Mouse (Mus musculus): ENCODE measurements at regions not wholly inside any gene's neighbourhood (a gene's known extent, or its start where the extent isn't known, plus 50 kb on each side); places are given as distances from the start of the nearest gene placed in this dataset.
A peak's percentile ranks its signal among the peaks of the same experiment; 100 is the strongest.

DNA sequence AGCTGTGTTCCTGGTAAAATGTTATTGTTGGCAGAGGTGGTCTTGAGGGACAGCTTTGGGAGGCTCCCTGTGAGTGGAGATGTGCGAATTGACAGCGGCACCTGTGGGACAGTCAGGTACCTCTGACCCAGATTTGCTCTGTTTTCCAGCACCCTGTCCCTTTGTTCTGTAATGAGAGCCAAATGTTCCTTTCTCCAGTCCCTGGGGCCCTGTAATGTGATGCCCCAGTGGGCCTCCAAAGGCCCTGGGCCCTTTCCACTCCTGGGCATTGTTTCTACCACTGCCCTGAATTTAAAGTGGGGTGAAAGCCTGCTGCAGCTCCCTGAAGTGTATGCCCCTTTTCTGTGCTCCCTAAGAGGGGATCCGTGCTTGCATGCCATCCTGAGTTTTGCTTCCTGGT, 198.6 kb upstream of the Eya4 start:
- no peaks in the 10 kb centered on the region for H3K27me3 ChIP-seq (ENCODE audit: control insufficient read depth, insufficient read depth, insufficient read length)

DNA sequence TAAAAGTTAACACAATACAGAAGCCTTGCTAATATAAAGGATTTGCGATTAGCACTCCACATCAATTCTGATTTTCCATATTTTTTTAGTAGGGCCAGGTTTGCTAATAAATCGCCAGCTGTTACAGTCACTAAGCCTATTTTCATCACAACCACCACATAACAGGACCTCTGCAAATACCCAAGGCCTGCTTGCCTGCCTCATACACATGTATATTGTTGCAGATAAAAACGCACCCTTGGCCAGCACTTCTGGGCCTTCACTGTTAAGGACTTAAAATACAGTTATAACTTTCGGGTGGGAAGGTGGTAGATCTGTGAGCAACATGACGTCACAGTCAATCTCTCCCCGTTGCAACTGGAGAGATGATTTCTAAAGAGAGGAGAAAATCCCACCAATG, 197.7 kb upstream of the Eya4 start:
- no peak for TF ChIP-seq USF1 (IDR thresholded peaks at IDR 0.05; ENCODE audit: low read depth)
- no peak for TF ChIP-seq CEBPB (IDR thresholded peaks at IDR 0.05; ENCODE audit: low read depth)
- TF ChIP-seq FOSL1 (IDR thresholded peaks at IDR 0.05; ENCODE audit: insufficient read depth, low read length, poor library complexity, severe bottlenecking): no peak
- TF ChIP-seq MYOG (IDR thresholded peaks at IDR 0.05; ENCODE audit: control insufficient read depth, extremely low read depth, insufficient read length): no peak
- TF ChIP-seq MYOD1 (IDR thresholded peaks at IDR 0.05; ENCODE audit: control insufficient read depth, insufficient read length, low read depth): no peak
- no peak for TF ChIP-seq CTCF (IDR thresholded peaks at IDR 0.05; ENCODE audit: control insufficient read depth, insufficient read depth, insufficient read length)
- no peak for TF ChIP-seq MAX (IDR thresholded peaks at IDR 0.05)
- H3K36me3 ChIP-seq (ENCODE audit: control insufficient read depth, insufficient read depth): no peaks in the 10 kb centered on the region
- no peaks in the 10 kb centered on the region for H3K79me3 ChIP-seq (ENCODE audit: low read depth)
- H3ac ChIP-seq (ENCODE audit: control insufficient read depth, insufficient read length, low read depth): no peak overlapping the region
- no peaks in the 10 kb centered on the region for H3K79me2 ChIP-seq (ENCODE audit: control insufficient read depth, insufficient read depth)
- H3K4me3 ChIP-seq (ENCODE audit: insufficient read depth, poor library complexity, severe bottlenecking): no peak overlapping the region
- H3K27me3 ChIP-seq (ENCODE audit: control insufficient read depth, insufficient read depth, insufficient read length): no peaks in the 10 kb centered on the region

More for the DNA sequence above, 198.6 kb upstream of the Eya4 start:
- H3K4me3 ChIP-seq (ENCODE audit: insufficient read depth, poor library complexity, severe bottlenecking): no peak overlapping the region
- H3K79me3 ChIP-seq (ENCODE audit: low read depth): no peaks in the 10 kb centered on the region
- H3ac ChIP-seq (ENCODE audit: control insufficient read depth, insufficient read length, low read depth): no peak overlapping the region
- no peaks in the 10 kb centered on the region for H3K79me2 ChIP-seq (ENCODE audit: control insufficient read depth, insufficient read depth)
- TF ChIP-seq MYOD1 (IDR thresholded peaks at IDR 0.05; ENCODE audit: control insufficient read depth, insufficient read length, low read depth) (peak; percentile 34), MAX (IDR thresholded peaks at IDR 0.05) (no peak)
- no peaks in the 10 kb centered on the region for H3K36me3 ChIP-seq (ENCODE audit: control insufficient read depth, insufficient read depth)

DNA sequence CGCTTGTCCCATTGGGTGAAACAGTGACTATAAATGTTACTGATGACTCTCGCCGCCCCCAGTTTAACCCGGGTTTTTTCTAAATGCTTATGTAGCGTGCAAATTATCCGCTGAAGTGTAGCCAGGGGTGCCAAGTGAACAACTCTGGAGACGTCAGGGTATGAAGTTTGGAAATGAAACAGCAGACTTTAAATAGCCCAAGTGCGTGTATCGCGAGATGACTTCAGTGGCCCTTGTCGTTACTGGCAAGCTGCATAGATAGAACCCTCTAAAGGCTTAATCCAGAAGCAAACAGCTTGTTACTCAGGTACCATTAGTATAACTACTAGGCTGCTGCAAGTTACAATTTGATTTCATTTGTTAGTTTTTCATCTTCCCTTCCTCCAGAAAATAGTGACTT, 192.1 kb upstream of the Eya4 start:
- no peaks in the 10 kb centered on the region for H3K79me2 ChIP-seq (ENCODE audit: control insufficient read depth, insufficient read depth)
- no peaks in the 10 kb centered on the region for H3K36me3 ChIP-seq (ENCODE audit: control insufficient read depth, insufficient read depth)
- H3K79me3 ChIP-seq (ENCODE audit: low read depth): no peaks in the 10 kb centered on the region
- no peak overlapping the region for H3K4me3 ChIP-seq (ENCODE audit: insufficient read depth, poor library complexity, severe bottlenecking)
- no peak overlapping the region for H3ac ChIP-seq (ENCODE audit: control insufficient read depth, insufficient read length, low read depth)
- H3K27me3 ChIP-seq (ENCODE audit: control insufficient read depth, insufficient read depth, insufficient read length): no peaks in the 10 kb centered on the region
- TF ChIP-seq FOSL1 (IDR thresholded peaks at IDR 0.05; ENCODE audit: insufficient read depth, low read length, poor library complexity, severe bottlenecking): no peak
- no peak for TF ChIP-seq MYOG (IDR thresholded peaks at IDR 0.05; ENCODE audit: control insufficient read depth, extremely low read depth, insufficient read length)
- no peak for TF ChIP-seq MYOD1 (IDR thresholded peaks at IDR 0.05; ENCODE audit: control insufficient read depth, insufficient read length, low read depth)
- no peak for TF ChIP-seq CEBPB (IDR thresholded peaks at IDR 0.05; ENCODE audit: low read depth)
- no peak for TF ChIP-seq USF1 (IDR thresholded peaks at IDR 0.05; ENCODE audit: low read depth)
- TF ChIP-seq MAX (IDR thresholded peaks at IDR 0.05): no peak

DNA sequence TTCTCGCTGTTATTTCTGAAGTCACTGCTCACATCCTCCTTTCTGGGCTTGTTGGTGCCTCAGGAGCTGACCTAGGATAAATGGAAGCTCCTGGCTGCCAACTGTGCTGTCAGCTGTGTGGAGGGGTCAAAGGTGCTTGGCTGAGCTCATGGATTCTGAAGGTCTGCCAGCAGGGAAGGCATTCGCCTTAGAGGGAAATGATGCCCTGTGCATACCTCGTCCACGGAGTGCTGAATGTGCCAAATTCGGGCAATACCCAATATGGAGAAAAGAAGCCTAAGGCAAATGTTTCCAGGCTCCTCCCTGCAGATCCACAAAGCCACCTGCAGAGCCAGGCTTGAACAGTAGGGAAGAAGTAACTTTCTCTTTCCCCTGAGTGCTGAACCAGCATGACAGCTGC, 191.3 kb upstream of the Eya4 start:
- Histone ChIP-seq H3K79me2 (ENCODE audit: control insufficient read depth, insufficient read depth) (no peaks in the 10 kb centered on the region), H3ac (ENCODE audit: control insufficient read depth, insufficient read length, low read depth) (no peak overlapping the region), H3K4me3 (ENCODE audit: insufficient read depth, poor library complexity, severe bottlenecking) (no peak overlapping the region), H3K36me3 (ENCODE audit: control insufficient read depth, insufficient read depth) (no peaks in the 10 kb centered on the region), H3K27me3 (ENCODE audit: control insufficient read depth, insufficient read depth, insufficient read length) (no peaks in the 10 kb centered on the region), H3K79me3 (ENCODE audit: low read depth) (no peaks in the 10 kb centered on the region)
- TF ChIP-seq CEBPB (IDR thresholded peaks at IDR 0.05; ENCODE audit: low read depth): no peak
- no peak for TF ChIP-seq MYOD1 (IDR thresholded peaks at IDR 0.05; ENCODE audit: control insufficient read depth, insufficient read length, low read depth)
- TF ChIP-seq MYOG (IDR thresholded peaks at IDR 0.05; ENCODE audit: control insufficient read depth, extremely low read depth, insufficient read length): no peak
- no peak for TF ChIP-seq MAX (IDR thresholded peaks at IDR 0.05)
- TF ChIP-seq USF1 (IDR thresholded peaks at IDR 0.05; ENCODE audit: low read depth): no peak
- TF ChIP-seq FOSL1 (IDR thresholded peaks at IDR 0.05; ENCODE audit: insufficient read depth, low read length, poor library complexity, severe bottlenecking): no peak
- no peak for TF ChIP-seq CTCF (IDR thresholded peaks at IDR 0.05; ENCODE audit: control insufficient read depth, insufficient read depth, insufficient read length)

DNA sequence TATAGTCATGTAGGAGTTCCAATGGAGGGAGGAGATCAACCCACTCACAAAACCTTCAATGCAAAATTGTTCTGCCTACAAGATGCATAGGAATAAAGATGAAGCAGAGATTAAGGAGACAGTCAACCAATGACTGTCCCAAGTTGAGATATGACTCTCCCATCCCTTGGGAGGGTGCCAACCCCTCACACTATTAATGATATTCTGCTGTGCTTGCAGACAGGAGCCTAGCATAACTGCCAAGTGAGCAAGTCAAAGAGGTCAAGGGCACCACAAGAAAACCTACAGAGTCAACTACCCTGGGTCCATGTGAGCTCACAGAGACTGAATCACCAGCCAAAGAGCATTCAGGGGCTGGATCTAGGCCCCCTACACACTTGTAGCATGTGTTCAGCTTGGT, 184.1 kb upstream of the Eya4 start:
- no peak for TF ChIP-seq USF1 (IDR thresholded peaks at IDR 0.05; ENCODE audit: low read depth)
- TF ChIP-seq CEBPB (IDR thresholded peaks at IDR 0.05; ENCODE audit: low read depth): no peak
- no peak for TF ChIP-seq FOSL1 (IDR thresholded peaks at IDR 0.05; ENCODE audit: insufficient read depth, low read length, poor library complexity, severe bottlenecking)
- no peak for TF ChIP-seq MAX (IDR thresholded peaks at IDR 0.05)
- TF ChIP-seq MYOG (IDR thresholded peaks at IDR 0.05; ENCODE audit: control insufficient read depth, extremely low read depth, insufficient read length): no peak
- no peak for TF ChIP-seq MYOD1 (IDR thresholded peaks at IDR 0.05; ENCODE audit: control insufficient read depth, insufficient read length, low read depth)
- no peak for TF ChIP-seq CTCF (IDR thresholded peaks at IDR 0.05; ENCODE audit: control insufficient read depth, insufficient read depth, insufficient read length)
- Histone ChIP-seq H3ac (ENCODE audit: control insufficient read depth, insufficient read length, low read depth) (no peak overlapping the region), H3K27me3 (ENCODE audit: control insufficient read depth, insufficient read depth, insufficient read length) (no peaks in the 10 kb centered on the region)

DNA sequence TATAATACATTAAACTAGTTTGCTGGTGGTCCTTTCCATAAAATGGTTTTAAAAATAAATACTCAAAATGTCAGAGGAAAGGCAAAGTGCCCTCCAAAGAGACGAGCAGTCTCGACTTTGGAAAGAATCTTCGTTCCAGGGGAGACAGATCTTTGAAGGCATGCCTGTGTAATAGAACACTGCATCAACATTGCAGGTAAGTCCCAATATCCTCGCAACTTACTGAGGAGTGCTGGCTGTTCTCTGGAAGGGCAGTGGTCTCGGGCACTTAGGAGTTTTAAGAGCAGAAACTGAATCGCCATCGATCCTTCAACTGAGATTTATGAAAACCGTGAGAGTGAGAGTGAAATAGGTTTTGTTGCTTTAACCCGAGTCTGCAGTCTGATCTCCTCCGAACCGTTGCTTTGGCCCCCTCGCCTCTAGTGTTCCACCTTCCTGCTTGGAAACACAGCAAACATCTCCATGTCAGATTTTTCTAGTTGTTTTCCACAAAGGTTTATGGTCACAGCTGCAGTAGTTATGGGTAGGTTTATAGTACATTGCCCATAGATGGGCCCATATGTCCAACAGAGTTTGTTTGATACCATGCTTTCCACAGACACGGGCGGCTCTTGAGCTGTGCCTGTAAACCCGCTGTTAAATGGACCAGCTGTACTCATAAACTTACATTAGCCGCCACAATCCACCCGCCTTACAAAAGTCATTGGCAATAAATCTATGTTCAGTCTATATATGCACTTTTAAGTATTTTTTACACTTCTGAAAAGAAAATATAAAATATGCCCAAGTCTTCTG, 181.6 kb upstream of the Eya4 start:
- no peaks in the 10 kb centered on the region for H3K36me3 ChIP-seq (ENCODE audit: control insufficient read depth, insufficient read depth)
- H3K27me3 ChIP-seq (ENCODE audit: control insufficient read depth, insufficient read depth, insufficient read length): no peaks in the 10 kb centered on the region
- no peaks in the 10 kb centered on the region for H3K79me3 ChIP-seq (ENCODE audit: low read depth)
- H3K4me3 ChIP-seq (ENCODE audit: insufficient read depth, poor library complexity, severe bottlenecking): no peak overlapping the region
- H3K79me2 ChIP-seq (ENCODE audit: control insufficient read depth, insufficient read depth): no peaks in the 10 kb centered on the region
- no peak overlapping the region for H3ac ChIP-seq (ENCODE audit: control insufficient read depth, insufficient read length, low read depth)
- TF ChIP-seq CTCF (IDR thresholded peaks at IDR 0.05; ENCODE audit: control insufficient read depth, insufficient read depth, insufficient read length) (no peak), MYOG (IDR thresholded peaks at IDR 0.05; ENCODE audit: control insufficient read depth, extremely low read depth, insufficient read length) (no peak), CEBPB (IDR thresholded peaks at IDR 0.05; ENCODE audit: low read depth) (no peak)

More for the DNA sequence above, 184.1 kb upstream of the Eya4 start:
- H3K36me3 ChIP-seq (ENCODE audit: control insufficient read depth, insufficient read depth): no peaks in the 10 kb centered on the region
- H3K79me2 ChIP-seq (ENCODE audit: control insufficient read depth, insufficient read depth): no peaks in the 10 kb centered on the region
- no peaks in the 10 kb centered on the region for H3K79me3 ChIP-seq (ENCODE audit: low read depth)
- no peak overlapping the region for H3K4me3 ChIP-seq (ENCODE audit: insufficient read depth, poor library complexity, severe bottlenecking)

Data from C2C12 (cell line).